Mouse (Mus musculus): Measurements from ENCODE around the gene Tnnt1. TPM values are rescaled to one million over a fixed set of nuclear protein-coding genes. Genes with fewer than 3 reads are reported as not detected.
A peak's percentile ranks its signal among the peaks of the same experiment; 100 is the strongest.

Gene Tnnt1
- total RNA-seq, 2 experiments from 2014 or later = 3.9 TPM; not detected in 1

DNA sequence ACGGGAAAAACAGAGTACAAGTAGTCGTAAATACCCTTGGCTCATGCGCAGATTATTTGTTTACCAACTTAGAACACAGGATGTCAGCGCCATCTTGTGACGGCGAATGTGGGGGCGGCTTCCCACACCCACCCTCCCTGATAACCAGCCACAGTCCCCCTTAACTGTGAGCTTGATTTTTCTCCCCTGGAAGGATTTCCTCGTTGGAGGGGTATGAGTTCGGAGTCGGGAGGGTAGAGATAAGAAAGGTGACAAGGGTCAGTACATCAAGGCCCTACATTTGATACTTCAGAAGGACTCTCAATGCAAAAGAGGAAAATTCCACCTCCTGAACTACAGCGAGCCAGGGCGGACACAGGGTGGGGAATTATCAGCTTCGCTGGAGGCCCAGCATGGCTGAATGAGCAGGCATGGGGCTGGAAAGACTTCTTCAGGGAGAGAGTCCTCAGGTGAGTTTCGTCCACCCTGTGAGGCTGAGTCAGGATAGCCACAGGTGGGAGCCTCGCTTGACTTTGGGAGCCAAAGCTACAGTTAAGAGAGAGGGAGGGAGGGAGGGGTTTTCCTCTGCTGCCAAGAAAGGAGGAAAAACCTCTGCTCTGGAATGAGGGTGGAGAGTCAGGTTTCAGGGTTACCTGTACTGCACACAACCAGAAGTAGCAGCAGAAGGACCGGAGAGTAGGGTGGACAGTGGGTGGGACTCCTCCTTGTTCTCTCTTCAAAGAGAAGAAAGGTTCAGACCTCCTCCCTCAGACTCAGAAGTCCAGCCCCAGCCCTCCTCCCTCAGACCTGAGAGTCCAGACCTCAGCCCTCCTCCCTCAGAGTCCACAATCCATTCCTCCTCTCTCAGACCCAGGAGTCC, 55.4 kb downstream of the Tnnt1 start, which contains the start of gene Eps8l1:
TSS of gene Eps8l1 (plus strand) at position 99 of the 859 bp plus-strand sequence.
- peak; percentile 52 for ATAC-seq (replicated peaks; ENCODE audit: low FRiP score, poor library complexity, severe bottlenecking)

Other genes with a start within 250 kb of the Tnnt1 start
- gene Ncr1, start 178.7 kb downstream of the Tnnt1 start, total RNA-seq (2015; ENCODE audit: low replicate concordance) = 3.6 TPM in 1 of 2 replicates, not detected in the other
- 2.1 and 6.4 TPM in 2 replicates for gene Ncr1, start 178.7 kb downstream of the Tnnt1 start, total RNA-seq (2017; ENCODE audit: low replicate concordance)
- not detected in 2 replicates for gene Gp6, start 118.6 kb downstream of the Tnnt1 start, total RNA-seq (2015; ENCODE audit: low replicate concordance)
- gene Gp6, start 118.6 kb downstream of the Tnnt1 start, total RNA-seq (2017; ENCODE audit: low replicate concordance) = not detected in 2 replicates
- 0.72 and 1.3 TPM in 2 replicates for gene Rdh13, start 70.7 kb downstream of the Tnnt1 start, total RNA-seq (2015; ENCODE audit: low replicate concordance)
- 0.45 and 1.5 TPM in 2 replicates for gene Rdh13, start 70.7 kb downstream of the Tnnt1 start, total RNA-seq (2017; ENCODE audit: low replicate concordance)
- 2.9 and 6.1 TPM in 2 replicates for gene Eps8l1, start 55.7 kb downstream of the Tnnt1 start, total RNA-seq (2015; ENCODE audit: low replicate concordance)
- gene Eps8l1, start 55.7 kb downstream of the Tnnt1 start, total RNA-seq (2017; ENCODE audit: low replicate concordance) = 6.2 and 11.2 TPM in 2 replicates
- gene Ppp1r12c, start 14.7 kb downstream of the Tnnt1 start, total RNA-seq (2015; ENCODE audit: low replicate concordance) = 73.9 and 133 TPM in 2 replicates
- gene Ppp1r12c, start 14.7 kb downstream of the Tnnt1 start, total RNA-seq (2017; ENCODE audit: low replicate concordance) = 123 and 130 TPM in 2 replicates
- not detected in 2 replicates for gene Tnni3, start 7.8 kb upstream of the Tnnt1 start, total RNA-seq (2015; ENCODE audit: low replicate concordance)
- gene Tnni3, start 7.8 kb upstream of the Tnnt1 start, total RNA-seq (2017; ENCODE audit: low replicate concordance) = not detected in 2 replicates
- gene Dnaaf3, start 16.1 kb upstream of the Tnnt1 start, total RNA-seq (2015; ENCODE audit: low replicate concordance) = not detected in 2 replicates
- 0.64 TPM in 1 of 2 replicates, not detected in the other for gene Dnaaf3, start 16.1 kb upstream of the Tnnt1 start, total RNA-seq (2017; ENCODE audit: low replicate concordance)
- not detected in 2 replicates for gene Syt5, start 31.2 kb upstream of the Tnnt1 start, total RNA-seq (2015; ENCODE audit: low replicate concordance)
- gene Syt5, start 31.2 kb upstream of the Tnnt1 start, total RNA-seq (2017; ENCODE audit: low replicate concordance) = not detected in 2 replicates
- gene Ptprh, start 87.7 kb upstream of the Tnnt1 start, total RNA-seq (2015; ENCODE audit: low replicate concordance) = not detected in 2 replicates
- not detected in 2 replicates for gene Ptprh, start 87.7 kb upstream of the Tnnt1 start, total RNA-seq (2017; ENCODE audit: low replicate concordance)
- 72.1 and 91.0 TPM in 2 replicates for gene Tmem86b, start 115.0 kb upstream of the Tnnt1 start, total RNA-seq (2015; ENCODE audit: low replicate concordance)
- gene Tmem86b, start 115.0 kb upstream of the Tnnt1 start, total RNA-seq (2017; ENCODE audit: low replicate concordance) = 37.6 and 45.8 TPM in 2 replicates
- 62.0 and 84.3 TPM in 2 replicates for gene Ppp6r1, start 142.6 kb upstream of the Tnnt1 start, total RNA-seq (2015; ENCODE audit: low replicate concordance)
- 73.6 and 85.1 TPM in 2 replicates for gene Ppp6r1, start 142.6 kb upstream of the Tnnt1 start, total RNA-seq (2017; ENCODE audit: low replicate concordance)
- gene Hspbp1, start 168.7 kb upstream of the Tnnt1 start, total RNA-seq (2015; ENCODE audit: low replicate concordance) = 4.0 and 32.3 TPM in 2 replicates
- 2.8 and 3.2 TPM in 2 replicates for gene Hspbp1, start 168.7 kb upstream of the Tnnt1 start, total RNA-seq (2017; ENCODE audit: low replicate concordance)
- not detected in 2 replicates for gene Brsk1, start 174.2 kb upstream of the Tnnt1 start, total RNA-seq (2015; ENCODE audit: low replicate concordance)
- gene Brsk1, start 174.2 kb upstream of the Tnnt1 start, total RNA-seq (2017; ENCODE audit: low replicate concordance) = not detected in 2 replicates
- 1.4 TPM in 1 of 2 replicates, not detected in the other for gene Tmem150b, start 208.9 kb upstream of the Tnnt1 start, total RNA-seq (2015; ENCODE audit: low replicate concordance)
- 0.68 TPM in 1 of 2 replicates, not detected in the other for gene Tmem150b, start 208.9 kb upstream of the Tnnt1 start, total RNA-seq (2017; ENCODE audit: low replicate concordance)
- 24.9 and 33.1 TPM in 2 replicates for gene Kmt5c, start 223.7 kb upstream of the Tnnt1 start, total RNA-seq (2015; ENCODE audit: low replicate concordance)
- gene Kmt5c, start 223.7 kb upstream of the Tnnt1 start, total RNA-seq (2017; ENCODE audit: low replicate concordance) = 59.4 and 64.2 TPM in 2 replicates
- 54.1 and 81.8 TPM in 2 replicates for gene Cox6b2, start 236.7 kb upstream of the Tnnt1 start, total RNA-seq (2015; ENCODE audit: low replicate concordance)
- 49.8 and 94.9 TPM in 2 replicates for gene Cox6b2, start 236.7 kb upstream of the Tnnt1 start, total RNA-seq (2017; ENCODE audit: low replicate concordance)

Data from erythroid progenitor cell, adult 5-6 weeks (primary cell).